Mouse (Mus musculus): ENCODE results near the gene Slc16a9. TPM values are rescaled to one million over a fixed set of nuclear protein-coding genes. Genes with fewer than 3 reads are reported as not detected.
A peak's percentile ranks its signal among the peaks of the same experiment; 100 is the strongest.
"Not testable (repeated sequence)": the region's sequence is repeated elsewhere in the genome, so short reads cannot be mapped to it uniquely, and the experiment has no call there.

Slc16a9 gene
- polyA plus RNA-seq, 1 experiment from 2014 or later = 6.3 TPM

DNA sequence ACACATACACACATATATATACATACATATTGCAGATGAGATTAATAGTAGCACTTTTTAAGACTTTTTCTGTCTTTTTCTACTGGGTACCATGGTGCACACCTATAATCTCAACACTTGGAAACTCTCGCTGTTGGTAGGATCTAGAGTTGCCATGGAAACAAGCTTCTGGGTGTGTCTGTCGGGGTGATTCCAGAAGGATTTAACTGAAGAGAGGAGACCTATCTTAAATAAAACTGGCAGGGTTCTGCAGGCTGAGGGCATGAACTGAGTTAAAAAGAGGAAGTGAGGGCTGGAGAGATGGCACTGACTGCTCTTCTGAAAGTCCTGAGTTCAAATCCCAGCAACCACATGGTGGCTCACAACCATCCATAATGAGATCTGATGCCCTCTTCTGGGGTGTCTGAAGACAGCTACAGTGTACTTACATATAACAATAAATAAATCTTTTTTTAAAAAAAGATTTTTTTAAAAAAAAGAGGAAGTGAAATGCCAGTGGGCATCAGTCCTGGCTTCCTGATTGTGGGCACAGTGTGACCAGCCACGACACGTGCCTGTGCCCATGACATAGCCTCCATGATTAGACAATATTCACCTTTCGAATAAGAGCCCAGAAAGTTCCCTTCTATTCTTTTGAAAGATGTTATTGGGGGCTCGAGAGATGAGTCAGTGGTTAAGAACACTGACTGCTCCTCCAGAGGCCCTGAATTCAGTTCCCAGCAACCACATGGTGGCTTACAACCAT lies 45.3 kb upstream of the Slc16a9 start:
- Histone ChIP-seq H3K9me3 (ENCODE audit: low read depth, low read length) (no peaks in the 10 kb centered on the region), H3K4me2 (no peak overlapping the region), H3K27me3 (ENCODE audit: insufficient read depth, low read length) (no peaks in the 10 kb centered on the region), H3K9ac (no peak overlapping the region), H3K36me3 (ENCODE audit: insufficient read depth) (no peaks in the 10 kb centered on the region), H3K4me1 (ENCODE audit: insufficient read depth) (no peaks in the 10 kb centered on the region), H3K4me3 (ENCODE audit: low read depth, low read length) (no peak overlapping the region), H3K27ac (ENCODE audit: low read depth) (no peak overlapping the region)
- DNase-seq (no peak), ATAC-seq (ENCODE audit: insufficient read depth) (no peak)
- WGBS = 78% methylated on average over 6 of the region's 6 CpGs
- no peak for TF ChIP-seq CTCF (IDR thresholded peaks at IDR 0.05; ENCODE audit: low read depth)

DNA sequence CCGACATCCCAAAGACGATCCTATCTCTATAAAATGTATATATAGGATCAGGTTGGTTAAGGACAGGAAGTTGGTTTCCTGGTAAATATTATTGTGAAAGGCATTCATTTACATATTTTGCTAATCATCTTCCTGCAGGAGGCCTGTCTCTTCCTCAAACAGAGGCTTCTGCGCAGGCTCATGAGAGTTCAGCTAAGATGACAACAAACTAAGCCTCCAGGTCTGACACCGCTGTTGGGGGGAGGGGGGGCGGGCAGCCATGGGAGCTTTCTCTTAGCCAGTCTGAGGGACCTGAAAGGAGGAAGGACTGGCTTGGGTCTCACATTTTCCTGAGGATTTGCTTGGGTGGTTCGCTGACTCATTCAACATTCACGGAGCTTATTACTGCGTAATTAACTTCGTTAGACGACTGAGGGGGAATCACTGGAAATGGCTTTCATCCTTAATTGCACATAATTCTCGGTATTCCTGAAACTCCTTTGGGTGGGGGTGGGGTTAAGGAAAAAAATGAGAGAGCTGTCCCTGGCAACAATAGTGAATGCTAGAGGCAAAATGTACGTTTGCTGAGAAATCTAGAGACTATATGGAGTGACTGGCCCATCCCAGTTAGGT lies 43.9 kb upstream of the Slc16a9 start:
- H3K4me3 ChIP-seq (ENCODE audit: low read depth, low read length) = no peak overlapping the region
- no peaks in the 10 kb centered on the region for H3K4me1 ChIP-seq (ENCODE audit: insufficient read depth)
- H3K36me3 ChIP-seq (ENCODE audit: insufficient read depth) = no peaks in the 10 kb centered on the region
- TF ChIP-seq CTCF (IDR thresholded peaks at IDR 0.05; ENCODE audit: low read depth) = no peak
- WGBS = 70% methylated on average over 12 of the region's 12 CpGs
- ATAC-seq (ENCODE audit: insufficient read depth) (no peak), DNase-seq (peak; percentile 19)
- no peak overlapping the region for H3K4me2 ChIP-seq
- no peaks in the 10 kb centered on the region for H3K27me3 ChIP-seq (ENCODE audit: insufficient read depth, low read length)
- no peaks in the 10 kb centered on the region for H3K9me3 ChIP-seq (ENCODE audit: low read depth, low read length)
- H3K9ac ChIP-seq = no peak overlapping the region
- H3K27ac ChIP-seq (ENCODE audit: low read depth) = no peak overlapping the region

DNA sequence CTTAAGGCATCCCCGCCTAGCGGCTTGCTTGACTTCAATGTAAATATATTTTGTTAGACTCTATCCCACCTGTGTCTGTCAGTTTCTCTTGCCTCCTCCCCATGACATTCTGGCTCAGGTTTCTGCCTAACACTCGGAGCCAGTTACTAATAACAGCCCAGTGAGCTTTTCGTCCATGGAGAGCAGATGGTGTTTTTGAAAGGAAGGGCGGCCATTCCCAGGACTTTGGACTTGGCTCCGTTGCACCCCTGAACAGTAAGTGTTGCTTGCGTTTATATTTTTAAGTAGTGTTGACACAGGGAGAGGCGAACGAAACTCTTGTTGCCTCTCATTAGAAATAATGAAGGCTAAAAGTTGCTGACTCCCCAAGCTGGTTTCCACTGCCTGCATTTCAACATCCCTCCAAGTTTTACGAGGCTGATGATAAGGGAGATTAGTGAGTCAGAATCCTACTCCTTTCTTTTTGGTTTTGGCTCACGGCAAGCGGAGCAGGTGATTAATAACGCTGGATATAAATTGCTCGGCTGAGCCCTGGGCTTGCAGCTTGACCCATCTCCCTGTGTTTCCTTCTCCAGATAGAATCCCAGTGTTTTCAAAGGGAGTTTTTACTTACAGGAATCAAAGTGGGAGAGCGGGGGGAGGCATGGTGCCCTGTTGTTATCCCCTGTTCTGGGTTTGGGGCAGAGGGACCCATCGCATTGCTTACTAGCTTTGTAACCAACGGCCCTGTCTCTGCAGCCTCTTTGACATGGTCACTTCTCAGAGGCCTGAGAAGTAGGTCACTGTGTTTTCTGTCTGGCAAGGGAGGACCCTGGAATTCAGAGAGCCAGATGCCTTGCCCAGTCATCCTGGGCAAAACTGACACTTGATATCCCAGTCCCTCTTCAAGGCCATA lies 40.1 kb upstream of the Slc16a9 start, which contains the start of gene Mrln:
Gene Mrln (plus strand): TSS at position 160 of the 895 bp plus-strand sequence.
- TF ChIP-seq CTCF (IDR thresholded peaks at IDR 0.05; ENCODE audit: low read depth) = no peak
- no peak within 1 kb of the TSS for H3K9ac ChIP-seq
- no peak within 1 kb of the TSS for H3K4me2 ChIP-seq
- no peak within 1 kb of the TSS for H3K4me3 ChIP-seq (ENCODE audit: low read depth, low read length)
- no peaks in the 10 kb centered on the region for H3K27me3 ChIP-seq (ENCODE audit: insufficient read depth, low read length)
- WGBS = 36% methylated on average over 17 of the region's 17 CpGs
- H3K4me1 ChIP-seq (ENCODE audit: insufficient read depth) = no peaks in the 10 kb centered on the region
- DNase-seq (peak; percentile 28), ATAC-seq (ENCODE audit: insufficient read depth) (no peak)
- no peak within 1 kb of the TSS for H3K27ac ChIP-seq (ENCODE audit: low read depth)
- H3K9me3 ChIP-seq (ENCODE audit: low read depth, low read length) = no peaks in the 10 kb centered on the region
- no peaks in the 10 kb centered on the region for H3K36me3 ChIP-seq (ENCODE audit: insufficient read depth)

DNA sequence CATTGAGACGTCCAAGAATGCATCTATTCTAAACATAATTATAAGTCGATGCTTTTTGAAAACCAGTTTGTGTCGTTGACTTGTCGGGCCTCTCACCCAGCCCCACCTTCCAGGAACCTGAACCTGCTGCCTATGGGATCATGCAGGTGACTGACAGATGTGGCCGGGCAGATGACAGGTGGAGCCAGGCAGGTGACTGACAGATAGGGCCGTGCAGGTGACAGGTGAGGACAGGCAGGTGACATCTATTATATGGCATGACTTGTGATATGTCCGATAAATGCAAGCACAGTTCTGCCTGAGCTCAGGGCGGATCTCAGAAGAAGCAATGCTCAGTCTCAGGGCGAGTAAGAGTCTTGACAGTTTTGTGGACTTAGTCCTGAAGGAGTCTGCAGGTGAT lies 33.6 kb upstream of the Slc16a9 start:
- no peak for TF ChIP-seq CTCF (IDR thresholded peaks at IDR 0.05; ENCODE audit: low read depth)
- 71% methylated on average over 9 of the region's 9 CpGs for WGBS
- no peaks in the 10 kb centered on the region for H3K36me3 ChIP-seq (ENCODE audit: insufficient read depth)

DNA sequence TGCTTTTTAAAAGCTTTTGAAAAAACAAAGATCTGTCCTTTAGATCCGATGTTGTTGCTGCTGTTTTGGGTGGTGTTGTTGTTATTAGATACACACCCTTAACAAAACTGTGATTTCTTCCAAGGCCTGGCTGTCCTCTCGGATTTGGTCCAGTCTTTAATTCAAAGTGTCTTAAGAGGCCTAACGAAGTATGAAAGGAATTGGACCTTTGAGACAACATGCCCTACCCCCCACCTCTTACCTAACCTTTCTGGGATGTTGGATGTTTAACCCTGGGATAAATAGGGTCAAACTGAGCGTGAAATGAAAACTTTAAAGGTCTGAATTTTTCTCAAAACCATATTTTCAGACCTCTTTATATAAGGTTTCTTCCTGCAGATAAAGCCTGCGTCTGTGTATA lies 23.9 kb upstream of the Slc16a9 start:
- no peak for TF ChIP-seq CTCF (IDR thresholded peaks at IDR 0.05; ENCODE audit: low read depth)
- Histone ChIP-seq H3K4me1 (ENCODE audit: insufficient read depth) (peaks cover 7% of the 10 kb centered on the region; the same call in 1 of the 2 replicates), H3K4me2 (no peak overlapping the region), H3K27ac (ENCODE audit: low read depth) (no peak overlapping the region), H3K9ac (no peak overlapping the region), H3K9me3 (ENCODE audit: low read depth, low read length) (no peaks in the 10 kb centered on the region), H3K27me3 (ENCODE audit: insufficient read depth, low read length) (no peaks in the 10 kb centered on the region), H3K4me3 (ENCODE audit: low read depth, low read length) (no peak overlapping the region), H3K36me3 (ENCODE audit: insufficient read depth) (no peaks in the 10 kb centered on the region)
- 72% methylated on average over 5 of the region's 5 CpGs for WGBS
- DNase-seq (no peak), ATAC-seq (ENCODE audit: insufficient read depth) (no peak)

More for the DNA sequence above, 33.6 kb upstream of the Slc16a9 start:
- Histone ChIP-seq H3K9me3 (ENCODE audit: low read depth, low read length) (no peaks in the 10 kb centered on the region), H3K4me1 (ENCODE audit: insufficient read depth) (no peaks in the 10 kb centered on the region), H3K4me3 (ENCODE audit: low read depth, low read length) (no peak overlapping the region), H3K9ac (no peak overlapping the region), H3K4me2 (no peak overlapping the region), H3K27me3 (ENCODE audit: insufficient read depth, low read length) (no peaks in the 10 kb centered on the region), H3K27ac (ENCODE audit: low read depth) (no peak overlapping the region)
- DNase-seq (no peak), ATAC-seq (ENCODE audit: insufficient read depth) (no peak)

DNA sequence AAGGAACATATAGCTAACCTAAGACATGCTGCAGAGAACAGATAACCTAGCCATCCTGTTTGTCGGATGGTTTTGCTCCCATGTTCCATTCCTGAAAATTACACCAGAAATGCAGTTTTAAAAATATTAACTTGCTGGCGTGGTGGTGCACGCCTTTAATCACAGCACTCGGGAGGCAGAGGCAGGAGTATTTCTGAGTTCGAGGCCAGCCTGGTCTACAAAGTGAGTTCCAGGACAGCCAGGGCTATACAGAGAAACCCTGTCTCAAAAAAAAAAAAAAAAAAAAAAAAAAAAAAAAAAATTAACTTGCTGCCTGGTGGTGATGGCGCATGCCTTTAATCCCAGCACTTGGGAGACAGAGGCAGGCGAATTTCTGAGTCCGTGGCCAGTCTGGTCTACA lies 22.7 kb upstream of the Slc16a9 start:
- not testable (repeated sequence) for H3K27ac ChIP-seq (ENCODE audit: low read depth)

DNA sequence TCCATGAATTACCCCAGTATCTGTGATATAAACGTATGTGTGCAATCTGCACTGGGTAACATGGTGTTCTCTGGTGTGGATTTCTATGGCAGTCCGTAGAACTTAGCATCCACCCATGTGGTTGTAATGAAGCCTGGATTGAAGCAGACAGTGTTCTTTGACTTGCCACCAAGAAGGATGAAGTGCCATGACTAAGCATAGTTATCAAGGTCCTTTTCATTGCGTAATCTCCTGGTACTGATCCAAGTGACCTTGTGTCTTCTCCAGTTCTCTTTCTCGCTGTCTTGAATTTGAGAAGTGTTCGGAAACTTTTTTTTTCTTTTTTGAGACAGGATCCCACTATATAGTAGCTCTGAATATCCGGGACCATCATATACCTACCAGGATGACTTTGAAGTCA lies 20.3 kb upstream of the Slc16a9 start:
- no peaks in the 10 kb centered on the region for H3K9me3 ChIP-seq (ENCODE audit: low read depth, low read length)
- ATAC-seq (ENCODE audit: insufficient read depth) (no peak), DNase-seq (peak; percentile 50)
- H3K4me3 ChIP-seq (ENCODE audit: low read depth, low read length) = no peak overlapping the region
- H3K9ac ChIP-seq = no peak overlapping the region
- 68% methylated on average over 6 of the region's 6 CpGs for WGBS
- H3K4me1 ChIP-seq (ENCODE audit: insufficient read depth) = peaks cover 7% of the 10 kb centered on the region; the same call in 1 of the 2 replicates
- H3K36me3 ChIP-seq (ENCODE audit: insufficient read depth) = no peaks in the 10 kb centered on the region
- no peak overlapping the region for H3K27ac ChIP-seq (ENCODE audit: low read depth)
- H3K4me2 ChIP-seq = no peak overlapping the region
- no peak for TF ChIP-seq CTCF (IDR thresholded peaks at IDR 0.05; ENCODE audit: low read depth)
- H3K27me3 ChIP-seq (ENCODE audit: insufficient read depth, low read length) = no peaks in the 10 kb centered on the region

More for the DNA sequence above, 22.7 kb upstream of the Slc16a9 start:
- 90% methylated on average over 8 of the region's 8 CpGs for WGBS
- not testable (repeated sequence) for H3K4me2 ChIP-seq; H3K9me3 ChIP-seq (ENCODE audit: low read depth, low read length); DNase-seq; H3K4me3 ChIP-seq (ENCODE audit: low read depth, low read length); H3K27me3 ChIP-seq (ENCODE audit: insufficient read depth, low read length); H3K36me3 ChIP-seq (ENCODE audit: insufficient read depth); H3K4me1 ChIP-seq (ENCODE audit: insufficient read depth); H3K9ac ChIP-seq; ATAC-seq (ENCODE audit: insufficient read depth)
